Mouse (Mus musculus) adipocyte (in vitro differentiated cells): ENCODE data around the gene Cyth2.

Source experiments
- DNase-seq: peaks from one replicate; pipeline ENCODE4 v3.0.0-alpha.2; 2016; ENCODE audit warnings: low spot score

The Cyth2 gene

GRCm38 (mm10) chr7:45785388-45786135 is 28.8 kb downstream of the Cyth2 start:
- DNase-seq, result no peak

GRCm38 (mm10) chr7:45784524-45785372 is 29.6 kb downstream of the Cyth2 start, which contains the start of gene Sult2b1:
Sult2b1 (minus strand) TSS chr7:45784669.
- no peak for DNase-seq

- no peak for DNase-seq
Observed at GRCm38 (mm10) chr7:45783511-45784091, 30.8 kb downstream of the Cyth2 start, which contains the start of gene Lmtk3. Lmtk3 (plus strand) TSS chr7:45783738.

- peak; percentile 41 for DNase-seq
Observed at GRCm38 (mm10) chr7:45782271-45782670, 32.1 kb downstream of the Cyth2 start.

GRCm38 (mm10) chr7:45779081-45779641 is 35.2 kb downstream of the Cyth2 start:
- no peak for DNase-seq

GRCm38 (mm10) chr7:45775237-45775636 is 39.1 kb downstream of the Cyth2 start:
- no peak for DNase-seq

GRCm38 (mm10) chr7:45771101-45771500 is 43.3 kb downstream of the Cyth2 start:
- no peak for DNase-seq

GRCm38 (mm10) chr7:45770427-45771082 is 43.8 kb downstream of the Cyth2 start:
- no peak for DNase-seq

GRCm38 (mm10) chr7:45767500-45767899 is 46.9 kb downstream of the Cyth2 start:
- DNase-seq, result no peak

- DNase-seq, result no peak
Observed at GRCm38 (mm10) chr7:45766764-45767163, 47.6 kb downstream of the Cyth2 start.

- no peak for DNase-seq
Observed at GRCm38 (mm10) chr7:45765995-45766394, 48.4 kb downstream of the Cyth2 start.

GRCm38 (mm10) chr7:45760151-45760550 is 54.2 kb downstream of the Cyth2 start:
- no peak for DNase-seq

- no peak for DNase-seq
Observed at GRCm38 (mm10) chr7:45759400-45759799, 55.0 kb downstream of the Cyth2 start.
